Mouse (Mus musculus) ES-Bruce4 (cell line): ENCODE data around the gene Slc30a2. TPM values are rescaled to one million over a fixed set of nuclear protein-coding genes. Genes with fewer than 3 reads are reported as not detected.

ENCODE experiments used
- H3K27ac ChIP-seq: 2 replicates; pipeline ENCODE4 v1.5.1; 2012; ENCODE audit warnings: low read length, inconsistent platforms; ENCODE audit not compliant: insufficient read depth
- H3K27me3 ChIP-seq: 2 replicates; pipeline ENCODE4 v1.6.1; 2012; ENCODE audit warnings: mild to moderate bottlenecking, low read length, inconsistent platforms; ENCODE audit not compliant: control insufficient read depth, poor library complexity, insufficient read depth, severe bottlenecking
- H3K36me3 ChIP-seq: 2 replicates; pipeline ENCODE4 v1.6.1; 2012; ENCODE audit warnings: inconsistent platforms, mild to moderate bottlenecking, low read length, moderate library complexity; ENCODE audit not compliant: control insufficient read depth, poor library complexity, insufficient read depth, severe bottlenecking
- H3K4me1 ChIP-seq: one replicate; pipeline ENCODE4 v1.8.1; 2011; ENCODE audit warnings: low read length; ENCODE audit not compliant: control insufficient read depth, insufficient read depth
- H3K4me3 ChIP-seq: 2 replicates; pipeline ENCODE4 v1.5.1; 2011; ENCODE audit warnings: low read depth, mild to moderate bottlenecking, low read length
- H3K9ac ChIP-seq: 2 replicates; pipeline ENCODE4 v1.6.1; 2012; ENCODE audit warnings: low read depth, mild to moderate bottlenecking, inconsistent platforms; ENCODE audit not compliant: poor library complexity, severe bottlenecking
- H3K9me3 ChIP-seq: replicated peaks from 2 replicates; pipeline ENCODE4 v1.6.1; 2012; ENCODE audit warnings: mild to moderate bottlenecking, low read length, inconsistent platforms; ENCODE audit not compliant: control insufficient read depth, poor library complexity, insufficient read depth, severe bottlenecking
- CTCF ChIP-seq: IDR thresholded peaks from one replicate; pipeline ENCODE4 v1.8.1; 2011; ENCODE audit warnings: low read depth, low read length
- EP300 ChIP-seq: IDR thresholded peaks from 2 replicates; pipeline ENCODE4 v1.6.1; 2011; ENCODE audit warnings: low read depth, low read length; ENCODE audit not compliant: insufficient read depth
- POLR2A ChIP-seq: IDR thresholded peaks from one replicate; pipeline ENCODE4 v1.8.1; 2011; ENCODE audit warnings: low read length; ENCODE audit not compliant: insufficient read depth
- polyA plus RNA-seq: library from polyadenylated mRNA; stranded (reverse); fragments of >200 nt; gene quantifications from 2 replicates; pipeline ENCODE4 v1.2.4, GENCODE M21; 2011; ENCODE audit warnings: low read depth; ENCODE audit not compliant: missing spikeins, insufficient read depth, insufficient read length

Slc30a2 gene
- polyA plus RNA-seq, 1 experiment, result 4.9 TPM

DNA sequence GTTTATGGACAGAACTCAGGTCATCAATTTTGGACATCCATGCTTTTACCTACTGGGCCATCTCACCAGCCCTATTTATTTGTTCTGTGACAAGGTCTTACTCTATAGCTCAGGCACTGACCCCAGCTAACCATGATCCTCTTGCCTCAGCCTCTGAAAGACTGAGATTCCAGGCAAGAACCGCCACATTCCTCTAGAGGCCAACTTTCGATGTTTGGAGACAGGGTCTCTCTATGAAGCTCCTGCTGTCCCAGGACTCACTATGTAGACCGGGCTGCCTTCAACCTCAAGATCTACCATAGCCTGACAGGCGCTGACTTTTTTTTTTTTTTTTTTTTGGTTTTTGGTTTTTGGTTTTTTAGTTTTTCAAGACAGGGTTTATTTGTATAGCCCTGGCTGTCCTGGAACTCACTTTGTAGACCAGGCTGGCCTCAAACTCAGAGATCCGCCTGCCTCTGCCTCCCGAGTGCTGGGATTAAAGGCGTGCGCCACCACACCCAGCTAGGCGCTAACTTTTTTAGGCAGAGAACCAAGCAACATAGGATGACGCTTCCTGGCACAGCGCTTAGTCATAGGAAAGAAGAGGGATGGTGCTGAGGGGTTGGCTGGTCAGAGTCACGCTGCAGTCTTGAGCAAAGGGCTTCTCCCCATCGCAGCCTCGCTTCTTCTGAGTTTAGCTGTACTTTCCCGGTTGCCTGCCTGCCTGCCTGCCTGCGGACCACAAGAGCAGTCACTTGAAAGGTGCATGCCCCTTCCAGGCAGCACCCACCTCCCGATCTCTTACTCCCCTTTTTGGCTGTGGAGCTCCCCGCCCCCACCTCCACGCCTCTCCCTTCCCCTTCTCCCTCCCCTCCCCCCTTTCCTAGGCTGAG, 44.1 kb upstream of the Slc30a2 start:
- Histone ChIP-seq H3K27ac (no peak overlapping the region), H3K9ac (no peak overlapping the region), H3K4me3 (peak overlapping the region; percentile 7; the same call in 1 of the 2 replicates), H3K36me3 (no peaks in the 10 kb centered on the region), H3K9me3 (no peaks in the 10 kb centered on the region), H3K4me1 (peaks cover 2% of the 10 kb centered on the region), H3K27me3 (no peaks in the 10 kb centered on the region)
- TF ChIP-seq POLR2A (no peak), CTCF (no peak), EP300 (no peak)

DNA sequence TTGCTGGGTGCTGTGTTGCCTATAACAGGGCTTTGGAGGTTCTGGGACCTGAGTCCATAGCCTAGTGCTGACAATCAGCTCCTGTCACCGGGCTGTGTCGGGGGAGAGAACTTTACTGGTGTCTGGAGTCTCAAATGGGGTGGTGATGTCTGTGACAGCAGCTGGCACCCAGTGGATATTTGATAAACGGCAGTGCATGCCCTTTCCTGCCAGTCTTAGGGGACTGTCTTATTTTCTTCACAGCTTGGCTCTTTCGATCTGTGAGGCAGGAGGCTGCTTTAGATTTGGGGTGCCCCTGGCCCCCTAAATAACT, 43.5 kb upstream of the Slc30a2 start:
- Histone ChIP-seq H3K27me3 (no peaks in the 10 kb centered on the region), H3K9me3 (no peaks in the 10 kb centered on the region), H3K9ac (no peak overlapping the region), H3K27ac (no peak overlapping the region), H3K36me3 (no peaks in the 10 kb centered on the region), H3K4me1 (peaks cover 2% of the 10 kb centered on the region), H3K4me3 (no peak overlapping the region)
- TF ChIP-seq CTCF (no peak), EP300 (no peak), POLR2A (no peak)

DNA sequence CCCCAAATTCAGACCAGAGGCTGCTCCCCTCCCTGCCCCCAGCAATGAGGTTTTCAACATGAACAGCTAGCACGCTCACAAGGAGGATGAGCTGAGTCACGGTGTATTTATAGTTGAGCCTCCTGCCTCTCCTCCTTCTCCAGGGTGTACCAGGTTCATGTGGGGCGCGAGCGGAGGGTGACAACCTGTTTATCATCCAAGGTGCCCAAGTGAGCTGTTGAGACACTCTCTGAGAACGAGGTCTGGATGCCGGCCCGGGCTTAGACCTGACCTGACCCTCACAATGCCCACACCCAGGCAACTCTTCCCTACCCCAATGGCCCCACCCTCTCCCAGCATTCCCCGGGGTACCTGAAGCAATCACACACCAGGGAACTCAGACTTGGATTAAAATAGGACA, 42.7 kb upstream of the Slc30a2 start:
- Histone ChIP-seq H3K27me3 (no peaks in the 10 kb centered on the region), H3K4me1 (peaks cover 2% of the 10 kb centered on the region), H3K4me3 (peak overlapping the region; percentile 25; the same call in 1 of the 2 replicates), H3K9me3 (no peaks in the 10 kb centered on the region), H3K27ac (no peak overlapping the region), H3K9ac (no peak overlapping the region; the same call in 1 of the 2 replicates), H3K36me3 (no peaks in the 10 kb centered on the region)
- no peak for TF ChIP-seq EP300
- no peak for TF ChIP-seq POLR2A
- no peak for TF ChIP-seq CTCF

DNA sequence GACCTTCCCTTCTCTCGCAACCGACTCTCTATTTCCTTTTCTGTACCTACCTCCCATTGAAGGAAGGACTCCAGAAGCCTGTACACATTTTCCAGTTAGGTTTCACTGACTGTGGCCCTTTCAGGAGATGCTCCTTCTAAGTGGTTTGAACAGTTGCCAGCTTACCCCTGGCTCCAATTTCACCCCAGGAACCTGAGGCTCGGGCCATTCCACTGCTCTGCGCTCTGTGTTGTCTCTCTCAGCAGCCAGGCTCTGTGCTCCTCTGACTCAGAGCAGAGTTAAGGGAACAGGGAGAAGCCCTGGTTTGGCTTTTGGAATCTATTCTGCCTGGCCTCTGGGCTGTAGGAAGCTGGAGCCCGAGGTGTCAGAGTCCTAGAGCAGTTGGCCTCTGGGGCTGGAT, 40.9 kb upstream of the Slc30a2 start:
- Histone ChIP-seq H3K4me3 (no peak overlapping the region), H3K9me3 (no peaks in the 10 kb centered on the region), H3K27me3 (no peaks in the 10 kb centered on the region), H3K9ac (no peak overlapping the region), H3K4me1 (peaks cover 2% of the 10 kb centered on the region), H3K36me3 (no peaks in the 10 kb centered on the region), H3K27ac (no peak overlapping the region)
- no peak for TF ChIP-seq CTCF
- no peak for TF ChIP-seq EP300
- TF ChIP-seq POLR2A, result no peak

DNA sequence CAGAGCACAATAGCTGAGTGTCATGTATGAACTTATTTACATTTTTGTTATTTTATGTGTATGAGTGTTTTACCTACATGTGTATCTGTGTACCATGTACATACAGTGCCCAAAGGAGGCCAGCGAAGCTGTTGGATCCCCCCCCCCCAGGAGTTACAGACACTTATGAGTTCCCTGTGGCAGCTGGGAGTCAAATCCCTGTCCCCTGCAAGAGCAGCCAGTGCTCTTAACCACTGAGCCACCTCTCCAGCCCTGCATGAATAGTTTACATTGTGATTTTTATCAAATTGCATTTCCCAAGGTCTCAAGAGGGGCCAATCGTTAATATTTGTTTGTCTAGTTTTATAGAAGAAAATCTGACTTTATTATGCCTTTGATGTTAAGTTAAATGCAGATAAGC, 36.0 kb upstream of the Slc30a2 start:
- no peaks in the 10 kb centered on the region for H3K9me3 ChIP-seq
- H3K27ac ChIP-seq, result no peak overlapping the region
- H3K4me1 ChIP-seq, result no peaks in the 10 kb centered on the region
- H3K9ac ChIP-seq, result no peak overlapping the region
- TF ChIP-seq EP300, result no peak
- TF ChIP-seq CTCF, result no peak
- no peak for TF ChIP-seq POLR2A
- no peak overlapping the region for H3K4me3 ChIP-seq
- no peaks in the 10 kb centered on the region for H3K36me3 ChIP-seq
- no peaks in the 10 kb centered on the region for H3K27me3 ChIP-seq

DNA sequence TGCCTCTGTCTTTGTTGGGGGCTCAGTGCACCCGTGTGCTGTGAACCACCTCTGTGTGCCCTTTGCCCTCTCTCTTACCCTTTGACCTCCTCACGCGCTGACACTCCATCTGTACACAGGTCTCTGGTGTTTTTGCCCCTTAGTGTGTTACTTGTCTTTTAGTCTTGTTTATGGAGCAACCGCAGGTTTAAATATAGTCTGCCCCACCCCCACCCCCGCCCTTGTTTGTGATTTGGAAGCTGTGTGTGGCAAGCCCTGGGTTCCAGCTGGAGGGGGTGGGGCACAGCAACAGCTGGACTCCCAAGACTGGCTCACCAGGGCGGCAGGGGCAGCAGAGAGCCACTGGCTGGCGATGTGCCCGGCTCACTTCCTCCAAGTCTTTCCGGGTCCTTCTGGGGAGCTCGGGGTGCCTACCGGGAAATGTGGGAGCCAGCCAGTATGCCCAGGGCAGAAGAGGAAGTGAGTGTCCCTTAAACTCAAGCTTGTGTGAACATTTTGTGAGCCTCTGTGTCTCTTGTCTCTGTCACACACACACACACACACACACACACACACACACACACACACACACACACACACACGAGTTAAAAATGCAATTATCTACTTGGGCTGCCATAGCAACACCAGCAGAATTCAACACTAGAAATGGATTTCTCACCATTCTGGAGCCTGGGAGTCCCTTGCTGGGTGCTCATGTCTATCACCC, 35.5 kb upstream of the Slc30a2 start:
- Histone ChIP-seq H3K27ac (no peak overlapping the region), H3K36me3 (no peaks in the 10 kb centered on the region), H3K4me1 (no peaks in the 10 kb centered on the region), H3K4me3 (no peak overlapping the region), H3K9ac (no peak overlapping the region), H3K27me3 (no peaks in the 10 kb centered on the region), H3K9me3 (no peaks in the 10 kb centered on the region)
- TF ChIP-seq CTCF (peak; percentile 7), POLR2A (no peak)
